Mouse (Mus musculus) hindbrain, embryonic 11.5 days (tissue): Measurements from ENCODE around the gene Pip5k1b. TPM values are rescaled to one million over a fixed set of nuclear protein-coding genes. Genes with fewer than 3 reads are reported as not detected.

ENCODE experiments used
- ATAC-seq: fragments of 200-750 bp; cut with Nextera tagmentation; 2 replicates; pipeline ENCODE4 v1.8.0; 2017; ENCODE audit warnings: mild to moderate bottlenecking, moderate TSS enrichment, moderate library complexity; ENCODE audit not compliant: low FRiP score
- DNase-seq: peaks from one replicate; pipeline ENCODE4 v3.0.0-alpha.2; 2015; ENCODE audit warnings: low spot score
- H3K27ac ChIP-seq: fragments of 300-500 bp; sonication (generic); 2 replicates; pipeline ENCODE4 v1.5.1; 2014; ENCODE audit warnings: mild to moderate bottlenecking, low read depth, low read length
- H3K27me3 ChIP-seq: fragments of 300-500 bp; sonication (generic); 2 replicates; pipeline ENCODE4 v1.6.1; 2014; ENCODE audit warnings: mild to moderate bottlenecking, low read length, moderate library complexity, mixed read lengths; ENCODE audit not compliant: control insufficient read depth, insufficient read depth
- H3K36me3 ChIP-seq: fragments of 300-500 bp; sonication (generic); 2 replicates; pipeline ENCODE4 v1.6.1; 2014; ENCODE audit warnings: mild to moderate bottlenecking, low read length, moderate library complexity, mixed read lengths; ENCODE audit not compliant: control insufficient read depth, insufficient read depth
- H3K4me1 ChIP-seq: fragments of 300-500 bp; sonication (generic); replicated peaks from 2 replicates; pipeline ENCODE4 v1.6.1; 2014; ENCODE audit warnings: low read length, mixed read lengths; ENCODE audit not compliant: control insufficient read depth, insufficient read depth
- H3K4me2 ChIP-seq: fragments of 300-500 bp; sonication (generic); replicated peaks from 2 replicates; pipeline ENCODE4 v1.6.1; 2014; ENCODE audit warnings: mild to moderate bottlenecking, low read depth, low read length
- H3K4me3 ChIP-seq: fragments of 300-500 bp; sonication (generic); 2 replicates; pipeline ENCODE4 v1.5.1; 2014; ENCODE audit warnings: low read depth, low read length
- H3K9ac ChIP-seq: fragments of 300-500 bp; sonication (generic); 2 replicates; pipeline ENCODE4 v1.6.1; 2014; ENCODE audit warnings: low read depth, low read length
- H3K9me3 ChIP-seq: fragments of 300-500 bp; sonication (generic); 2 replicates; pipeline ENCODE4 v1.6.1; 2016; ENCODE audit warnings: low read length; ENCODE audit not compliant: control insufficient read depth
- WGBS: fragments of 180-500 bp; shearing (Covaris S2); extraction: QIAGEN DNeasy Blood & Tissue Kit; methylation state at CpG from one replicate; pipeline ENCODE4 v1.1.7; 2014; 5-methylcytosine and 5-hydroxymethylcytosine counted together
- polyA plus RNA-seq: library from polyadenylated mRNA; unstranded; fragments of >200 nt; fragmentation: Nextera tagmentation; extraction: Ambion mirVana; gene quantifications from 2 replicates; pipeline ENCODE4 v1.2.1, GENCODE M21; 2014

Pip5k1b gene
- polyA plus RNA-seq, 1 experiment from 2014 or later, result 2.0 TPM

GRCm38 (mm10) chr19:24271746-24272426 is 283.8 kb downstream of the Pip5k1b start:
- peak; percentile 79 for ATAC-seq
- Histone ChIP-seq H3K9me3 (no peaks in the 10 kb centered on the region), H3K9ac (no peak overlapping the region), H3K4me1 (peaks cover 4% of the 10 kb centered on the region; the same call in 1 of the 2 replicates), H3K4me3 (no peak overlapping the region), H3K27me3 (no peaks in the 10 kb centered on the region), H3K27ac (no peak overlapping the region), H3K4me2 (no peak overlapping the region), H3K36me3 (no peaks in the 10 kb centered on the region)
- DNase-seq, result peak; percentile 88
- 46% methylated on average over 16 of the region's 16 CpGs for WGBS

GRCm38 (mm10) chr19:24271326-24271725 is 284.3 kb downstream of the Pip5k1b start:
- WGBS, result 43% methylated on average over 7 of the region's 7 CpGs
- peaks cover 4% of the 10 kb centered on the region; the same call in 1 of the 2 replicates for H3K4me1 ChIP-seq
- H3K4me3 ChIP-seq, result no peak overlapping the region
- no peak overlapping the region for H3K27ac ChIP-seq
- ATAC-seq, result peak; percentile 80
- DNase-seq, result no peak
- no peaks in the 10 kb centered on the region for H3K9me3 ChIP-seq
- no peak overlapping the region for H3K9ac ChIP-seq
- H3K4me2 ChIP-seq, result no peak overlapping the region
- no peaks in the 10 kb centered on the region for H3K27me3 ChIP-seq
- no peaks in the 10 kb centered on the region for H3K36me3 ChIP-seq

GRCm38 (mm10) chr19:24268531-24268930 is 287.1 kb downstream of the Pip5k1b start:
- no peaks in the 10 kb centered on the region for H3K36me3 ChIP-seq
- no peak overlapping the region for H3K4me2 ChIP-seq
- H3K4me1 ChIP-seq, result peaks cover 4% of the 10 kb centered on the region; the same call in 1 of the 2 replicates
- WGBS, result 48% methylated on average over 4 of the region's 4 CpGs
- H3K27ac ChIP-seq, result no peak overlapping the region; the same call in 1 of the 2 replicates
- no peak overlapping the region for H3K4me3 ChIP-seq
- DNase-seq (no peak), ATAC-seq (no peak)
- H3K9ac ChIP-seq, result no peak overlapping the region
- no peaks in the 10 kb centered on the region for H3K9me3 ChIP-seq
- H3K27me3 ChIP-seq, result no peaks in the 10 kb centered on the region

- no peak overlapping the region for H3K4me2 ChIP-seq
- ATAC-seq (no peak), DNase-seq (no peak)
- H3K9me3 ChIP-seq, result no peaks in the 10 kb centered on the region
- no peak overlapping the region for H3K27ac ChIP-seq
- no peaks in the 10 kb centered on the region for H3K36me3 ChIP-seq
- WGBS, result 84% methylated on average over 7 of the region's 7 CpGs
- H3K4me1 ChIP-seq, result peaks cover 4% of the 10 kb centered on the region; the same call in 1 of the 2 replicates
- H3K4me3 ChIP-seq, result no peak overlapping the region
- no peak overlapping the region for H3K9ac ChIP-seq
- no peaks in the 10 kb centered on the region for H3K27me3 ChIP-seq
Observed at GRCm38 (mm10) chr19:24266046-24266830, 289.4 kb downstream of the Pip5k1b start.

GRCm38 (mm10) chr19:24264991-24265390 is 290.7 kb downstream of the Pip5k1b start:
- H3K27ac ChIP-seq, result no peak overlapping the region
- H3K4me3 ChIP-seq, result no peak overlapping the region
- WGBS, result 59% methylated on average over 7 of the region's 7 CpGs
- no peak overlapping the region for H3K9ac ChIP-seq
- no peak overlapping the region for H3K4me2 ChIP-seq
- H3K36me3 ChIP-seq, result no peaks in the 10 kb centered on the region
- DNase-seq, result peak; percentile 86
- ATAC-seq, result peak; percentile 74; the same call in 1 of the 2 replicates
- H3K27me3 ChIP-seq, result no peaks in the 10 kb centered on the region
- H3K4me1 ChIP-seq, result 0 out of 2 replicates have a peak, but pooled peaks cover 2% of the 10 kb centered on the region
- no peaks in the 10 kb centered on the region for H3K9me3 ChIP-seq

GRCm38 (mm10) chr19:24262736-24263135 is 292.9 kb downstream of the Pip5k1b start:
- no peaks in the 10 kb centered on the region for H3K9me3 ChIP-seq
- no peak overlapping the region for H3K4me2 ChIP-seq
- peaks cover 2% of the 10 kb centered on the region; the same call in 1 of the 2 replicates for H3K4me1 ChIP-seq
- DNase-seq, result no peak
- no peaks in the 10 kb centered on the region for H3K36me3 ChIP-seq
- H3K9ac ChIP-seq, result no peak overlapping the region
- H3K4me3 ChIP-seq, result no peak overlapping the region
- no peak overlapping the region for H3K27ac ChIP-seq
- no peak for ATAC-seq
- no peaks in the 10 kb centered on the region for H3K27me3 ChIP-seq
- WGBS, result 92% methylated on average over 14 of the region's 14 CpGs

- 0 out of 2 replicates have a peak overlapping the region, but pooled peaks have one; percentile 7 for H3K27ac ChIP-seq
Observed at GRCm38 (mm10) chr19:24259390-24260351, 296.0 kb downstream of the Pip5k1b start.

GRCm38 (mm10) chr19:24258368-24258767 is 297.3 kb downstream of the Pip5k1b start:
- H3K27ac ChIP-seq, result no peak overlapping the region
- H3K9me3 ChIP-seq, result no peaks in the 10 kb centered on the region
- H3K4me2 ChIP-seq, result no peak overlapping the region
- H3K9ac ChIP-seq, result no peak overlapping the region
- WGBS, result 80% methylated on average over 5 of the region's 5 CpGs
- no peak overlapping the region for H3K4me3 ChIP-seq
- no peaks in the 10 kb centered on the region for H3K36me3 ChIP-seq
- H3K4me1 ChIP-seq, result no peaks in the 10 kb centered on the region; the same call in 1 of the 2 replicates
- ATAC-seq (no peak), DNase-seq (no peak)
- no peaks in the 10 kb centered on the region for H3K27me3 ChIP-seq

More at GRCm38 (mm10) chr19:24259390-24260351, 296.0 kb downstream of the Pip5k1b start:
- Histone ChIP-seq H3K9me3 (no peaks in the 10 kb centered on the region), H3K4me1 (no peaks in the 10 kb centered on the region; the same call in 1 of the 2 replicates), H3K36me3 (no peaks in the 10 kb centered on the region), H3K4me2 (no peak overlapping the region), H3K27me3 (no peaks in the 10 kb centered on the region), H3K9ac (no peak overlapping the region), H3K4me3 (no peak overlapping the region)
- 62% methylated on average over 12 of the region's 12 CpGs for WGBS
- ATAC-seq (peak; percentile 73), DNase-seq (no peak)
